Mouse (Mus musculus) Patski (cell line): ENCODE results near the gene Gm13420. TPM values are rescaled to one million over a fixed set of nuclear protein-coding genes. Genes with fewer than 3 reads are reported as not detected.
A peak's percentile ranks its signal among the peaks of the same experiment; 100 is the strongest.
"Not testable (repeated sequence)": the region's sequence is repeated elsewhere in the genome, so short reads cannot be mapped to it uniquely, and the experiment has no call there.

Experiments used
- ATAC-seq: fragments of 100-300 bp; one replicate; pipeline ENCODE4 v1.8.0; 2021
- CTCF ChIA-PET: fragments of 350-600 bp; sonication (Branson Sonifier 250); formaldehyde crosslinking; loops from one replicate; lab custom pipeline; 2022; ENCODE audit warnings: inconsistent platforms; lab: Charles Lee
- POLR2A ChIA-PET: fragments of 350-600 bp; sonication (Branson Sonifier 250); formaldehyde crosslinking; loops from one replicate; lab custom pipeline; 2022; ENCODE audit warnings: antibody characterized with exemption, inconsistent platforms; lab: Charles Lee
- DNase-seq: peaks from one replicate; pipeline ENCODE4 v3.0.0-alpha.2; 2011; ENCODE audit warnings: low read depth, low spot score
- H3K27me3 ChIP-seq: fragments of 371-371 bp; one replicate; pipeline ENCODE4 v1.5.1; 2021
- CTCF ChIP-seq: fragments of 100-300 bp; IDR thresholded peaks from one replicate; pipeline ENCODE4 v1.5.1; 2021
- in situ Hi-C: fragments of 300-500 bp; cut with MboI; formaldehyde crosslinking; loops from 3 replicates; pipeline ENCODE4 v1.11.1; 2018; ENCODE audit warnings: low pct_unique_long_range_greater_than_20kb, mixed read lengths
- polyA plus RNA-seq: library from polyadenylated mRNA; unstranded; gene quantifications from one replicate; pipeline ENCODE4 v1.2.3, GENCODE M21; 2021

The Gm13420 gene
- polyA plus RNA-seq, 1 experiment from 2014 or later: 0.49 TPM

- TF ChIP-seq CTCF: no peak
- DNase-seq (peak; percentile 61), ATAC-seq (peak; percentile 75)
- ChIA-PET CTCF (interaction anchor here (1.0 to 2.4 kb wide), 4 partner anchors 9 to 98 kb away, joined by 3 to 12 read pairs (median 7); partner anchors contain the start of gene Rapgef1), POLR2A (no interaction called here)
- no peaks in the 10 kb centered on the region for H3K27me3 ChIP-seq
- in situ Hi-C loops: loop anchor here (5.0 kb wide), 1 partner anchor 99 kb away; the partner anchor contains the start of gene Rapgef1
Observed at GRCm38 (mm10) chr2:29716691-29717090, 34.8 kb downstream of the Gm13420 start.

GRCm38 (mm10) chr2:29716143-29716542 lies 35.3 kb downstream of the Gm13420 start:
- no peaks in the 10 kb centered on the region for H3K27me3 ChIP-seq
- ChIA-PET CTCF (interaction anchor here (2.0 to 2.4 kb wide), 3 partner anchors 8 to 97 kb away, joined by 6 to 12 read pairs (median 8); partner anchors contain the start of gene Rapgef1), POLR2A (no interaction called here)
- DNase-seq: no peak
- ATAC-seq: no peak
- no peak for TF ChIP-seq CTCF
- in situ Hi-C loops: loop anchor here (5.0 kb wide), 1 partner anchor 99 kb away; the partner anchor contains the start of gene Rapgef1

GRCm38 (mm10) chr2:29714127-29714526 lies 37.4 kb downstream of the Gm13420 start:
- in situ Hi-C loops: no loop called here
- ATAC-seq (no peak), DNase-seq (no peak)
- CTCF ChIA-PET: no interaction called here
- POLR2A ChIA-PET: no interaction called here
- TF ChIP-seq CTCF: no peak
- H3K27me3 ChIP-seq: no peaks in the 10 kb centered on the region

- DNase-seq (no peak), ATAC-seq (no peak)
- no peaks in the 10 kb centered on the region for H3K27me3 ChIP-seq
- CTCF ChIA-PET: interaction anchor here (0.6 kb wide), 1 partner anchor 578 kb away, joined by 3 read pairs; no protein-coding TSS in a partner anchor
- TF ChIP-seq CTCF: no peak
- POLR2A ChIA-PET: no interaction called here
- in situ Hi-C loops: no loop called here
Observed at GRCm38 (mm10) chr2:29713501-29713900, 38.0 kb downstream of the Gm13420 start.

GRCm38 (mm10) chr2:29711877-29712276 lies 39.6 kb downstream of the Gm13420 start:
- ChIA-PET CTCF (interaction anchor here (1.4 kb wide), 1 partner anchor 11 kb away, joined by 6 read pairs; no protein-coding TSS in a partner anchor), POLR2A (interaction anchor here (0.7 kb wide), 1 partner anchor 36 kb away, joined by 3 read pairs; no protein-coding TSS in a partner anchor)
- TF ChIP-seq CTCF: no peak
- ATAC-seq: no peak
- DNase-seq: no peak
- in situ Hi-C loops: no loop called here
- H3K27me3 ChIP-seq: no peaks in the 10 kb centered on the region

GRCm38 (mm10) chr2:29711038-29711437 lies 40.4 kb downstream of the Gm13420 start:
- ChIA-PET CTCF (interaction anchor here (1.4 kb wide), 1 partner anchor 10 kb away, joined by 6 read pairs; no protein-coding TSS in a partner anchor), POLR2A (interaction anchor here (0.7 kb wide), 2 partner anchors 20 to 847 kb away, joined by 4 to 5 read pairs; no protein-coding TSS in a partner anchor)
- no peaks in the 10 kb centered on the region for H3K27me3 ChIP-seq
- in situ Hi-C loops: no loop called here
- no peak for DNase-seq
- no peak for ATAC-seq
- no peak for TF ChIP-seq CTCF

- in situ Hi-C loops: not testable (repeated sequence)
Observed at GRCm38 (mm10) chr2:29708209-29708608, 43.3 kb downstream of the Gm13420 start.

GRCm38 (mm10) chr2:29707731-29708130 lies 43.8 kb downstream of the Gm13420 start:
- no peaks in the 10 kb centered on the region for H3K27me3 ChIP-seq
- DNase-seq (no peak), ATAC-seq (no peak)
- in situ Hi-C loops: no loop called here
- ChIA-PET CTCF (interaction anchor here (1.8 kb wide), 1 partner anchor 10 kb away, joined by 6 read pairs; no protein-coding TSS in a partner anchor), POLR2A (no interaction called here)
- TF ChIP-seq CTCF: no peak

More at GRCm38 (mm10) chr2:29708209-29708608, 43.3 kb downstream of the Gm13420 start:
- DNase-seq, POLR2A ChIA-PET, ATAC-seq, H3K27me3 ChIP-seq: not testable (repeated sequence)
- CTCF ChIA-PET: interaction anchor here (1.8 kb wide), 1 partner anchor 9 kb away, joined by 6 read pairs; no protein-coding TSS in a partner anchor

GRCm38 (mm10) chr2:29706726-29707620 lies 44.5 kb downstream of the Gm13420 start:
- in situ Hi-C loops: no loop called here
- ChIA-PET CTCF (interaction anchor here (1.8 kb wide), 1 partner anchor 10 kb away, joined by 6 read pairs; no protein-coding TSS in a partner anchor), POLR2A (interaction anchor here (1.1 kb wide), 1 partner anchor 27 kb away, joined by 3 read pairs; no protein-coding TSS in a partner anchor)
- no peak for TF ChIP-seq CTCF
- no peaks in the 10 kb centered on the region for H3K27me3 ChIP-seq
- ATAC-seq: no peak
- no peak for DNase-seq

- ATAC-seq (no peak), DNase-seq (no peak)
- in situ Hi-C loops: no loop called here
- no peaks in the 10 kb centered on the region for H3K27me3 ChIP-seq
- no peak for TF ChIP-seq CTCF
- ChIA-PET POLR2A (interaction anchor here (1.1 kb wide), 1 partner anchor 29 kb away, joined by 3 read pairs; no protein-coding TSS in a partner anchor), CTCF (no interaction called here)
Observed at GRCm38 (mm10) chr2:29705493-29705892, 46.0 kb downstream of the Gm13420 start.
